In genomic region chr3:99140940-99141854, GRCm38 (mm10) we compare ENCODE assay signal across 8 mouse cellular contexts. TPM values are rescaled to one million over a fixed set of nuclear protein-coding genes. Genes with fewer than 3 reads are reported as not detected.
DNase-seq lines count a peak whose midpoint lies in the region; ATAC-seq lines count a peak whose summit lies in the region.

Wars2 (plus strand) TSS chr3:99141068.

- no peaks in the 10 kb centered on the region for H3K9me3 ChIP-seq in hindbrain, embryonic 15.5 days

- peaks cover 10% of the 10 kb centered on the region for H3K4me1 ChIP-seq in hindbrain, embryonic 15.5 days (replicated peaks)

- H3K4me2 ChIP-seq in hindbrain, embryonic 15.5 days = peak within 1 kb of the TSS; percentile 78

- peak within 1 kb of the TSS; percentile 94 for H3K27ac ChIP-seq in hindbrain, embryonic 15.5 days (replicated peaks)

- H3K9ac ChIP-seq in hindbrain, embryonic 15.5 days = peak within 1 kb of the TSS; percentile 62

- H3K27me3 ChIP-seq in hindbrain, embryonic 15.5 days = no peaks in the 10 kb centered on the region; the same call in 1 of the 2 replicates

- no peaks in the 10 kb centered on the region for H3K36me3 ChIP-seq in hindbrain, embryonic 15.5 days

- under 1% methylated on average over 57 of the region's 57 CpGs for WGBS in hindbrain, embryonic 15.5 days

- peak within 1 kb of the TSS; percentile 56 for H3K4me3 ChIP-seq in hindbrain, embryonic 15.5 days

- peak; percentile 100 for ATAC-seq in hindbrain, embryonic 15.5 days (ENCODE audit: low FRiP score, low read depth)

- DNase-seq in T-cell, adult 2 months (ENCODE audit: low spot score) = peak; percentile 92
- DNase-seq in cerebellum, postnatal 36 days = peak; percentile 92 to 93
- peak; percentile 94 to 97 for DNase-seq in frontal cortex, postnatal 36 days (ENCODE audit: low spot score in 2 of 2)
- DNase-seq in left cerebral cortex, adult 11 months (ENCODE audit: low spot score) = peak; percentile 92
- DNase-seq in lung, postnatal 4 days = peak; percentile 94 to 95
- DNase-seq in retina, postnatal 7 days (ENCODE audit: low read depth, low spot score) = peak; percentile 88
- peak; percentile 86 for DNase-seq in urinary bladder, adult 2 months (ENCODE audit: low spot score)

RNA-seq across cellular contexts. Expression of gene Wars2, which starts in this region (rescaled TPM):
- 4.9 and 5.2 TPM in 2 replicates for polyA plus RNA-seq in hindbrain, embryonic 15.5 days (2015; fragmentation: Nextera tagmentation; extraction: Ambion mirVana)
- polyA plus RNA-seq in urinary bladder, adult 2 months (2012; rRNA removed) = 5.6 and 6.5 TPM in 2 replicates

Comparison
In these comparisons a context has a peak if more than half of its experiments do, and no peak if none do; other contexts are left out.
1. Peak in every context shown above with its lines: DNase-seq, ATAC-seq, H3K4me3 ChIP-seq and H3K27ac ChIP-seq.